Mouse (Mus musculus) lung, adult 2 months (tissue): ENCODE data around the gene Atp8b2. TPM values are rescaled to one million over a fixed set of nuclear protein-coding genes. Genes with fewer than 3 reads are reported as not detected.

Experiments used
- DNase-seq: peaks from one replicate; pipeline ENCODE4 v3.0.0; 2022
- H3K4me1 ChIP-seq: fragments of 200-500 bp; 2 replicates; pipeline ENCODE4 v1.6.1; 2011; ENCODE audit warnings: low read length; ENCODE audit not compliant: control insufficient read depth, insufficient read depth
- H3K4me3 ChIP-seq: fragments of 200-500 bp; replicated peaks from 2 replicates; pipeline ENCODE3; 2011; ENCODE audit warnings: low read depth, mild to moderate bottlenecking, control low read depth, low read length; ENCODE audit errors: extremely low read depth
- CTCF ChIP-seq: fragments of 200-500 bp; IDR thresholded peaks from 2 replicates; pipeline ENCODE4 v1.5.1; 2011; ENCODE audit warnings: mild to moderate bottlenecking, low read length, control low read depth; ENCODE audit not compliant: insufficient read depth
- POLR2A ChIP-seq: fragments of 200-500 bp; IDR thresholded peaks from 2 replicates; pipeline ENCODE4 v1.6.1; 2011; ENCODE audit warnings: low read depth, mild to moderate bottlenecking, control low read depth, low read length, borderline replicate concordance; ENCODE audit errors: extremely low read depth
- WGBS: fragments of 180-500 bp; shearing (Covaris S2); methylation state at CpG from one replicate; pipeline ENCODE4 v1.1.7; 2018; 5-methylcytosine and 5-hydroxymethylcytosine counted together
- polyA plus RNA-seq: library from polyadenylated mRNA; depleted of rRNA; stranded (reverse); fragments of >200 nt; gene quantifications from 2 replicates; pipeline ENCODE4 v1.2.3, GENCODE M21; 2012

The Atp8b2 gene
- polyA plus RNA-seq, 1 experiment, result 52.7 TPM

DNA sequence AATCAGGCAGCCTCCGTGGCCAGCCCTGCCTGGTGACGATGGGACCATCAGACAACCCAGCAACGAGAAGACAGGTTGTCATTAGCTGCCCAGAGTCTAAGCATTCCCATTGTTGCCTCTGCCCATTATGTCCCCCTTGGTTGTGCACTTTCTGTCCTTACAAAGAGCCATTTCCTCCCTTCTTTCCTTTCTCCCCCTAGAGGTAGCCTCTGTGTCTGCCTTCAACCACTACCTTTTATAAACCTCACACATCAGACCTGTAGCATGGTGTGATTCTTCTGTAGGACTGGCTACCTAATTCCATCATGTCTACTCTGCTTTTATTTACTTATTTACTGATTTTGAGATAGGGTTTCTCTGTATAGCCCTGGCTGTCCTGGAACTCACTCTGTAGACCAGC is 23.9 kb upstream of the Atp8b2 start:
- TF ChIP-seq CTCF (no peak), POLR2A (no peak)
- DNase-seq, result no peak
- Histone ChIP-seq H3K4me1 (no peaks in the 10 kb centered on the region), H3K4me3 (no peak overlapping the region)
- WGBS, result 33% methylated on average over 3 of the region's 3 CpGs

DNA sequence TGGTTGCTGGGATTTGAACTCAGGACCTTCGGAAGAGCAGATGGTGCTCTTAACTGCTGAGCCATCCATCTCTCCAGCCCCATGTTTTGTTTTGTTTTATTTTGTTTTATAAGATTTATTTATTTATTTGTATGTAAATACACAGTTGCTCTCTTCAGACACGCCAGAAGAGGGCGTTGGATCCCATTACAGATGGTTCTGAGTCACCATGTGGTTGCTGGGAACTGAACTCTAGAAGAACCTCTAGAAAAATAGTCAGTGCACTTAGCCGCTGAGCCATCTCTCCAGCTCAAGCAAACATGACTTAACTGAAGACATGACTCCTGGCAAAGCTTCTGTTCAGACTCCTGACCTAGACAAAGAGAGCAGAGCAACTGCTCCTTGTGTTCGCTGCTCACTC is 19.1 kb upstream of the Atp8b2 start:
- 76% methylated on average over 5 of the region's 5 CpGs for WGBS
- DNase-seq, result no peak
- no peak overlapping the region for H3K4me3 ChIP-seq
- no peaks in the 10 kb centered on the region for H3K4me1 ChIP-seq
- TF ChIP-seq CTCF, result no peak
- TF ChIP-seq POLR2A, result no peak

DNA sequence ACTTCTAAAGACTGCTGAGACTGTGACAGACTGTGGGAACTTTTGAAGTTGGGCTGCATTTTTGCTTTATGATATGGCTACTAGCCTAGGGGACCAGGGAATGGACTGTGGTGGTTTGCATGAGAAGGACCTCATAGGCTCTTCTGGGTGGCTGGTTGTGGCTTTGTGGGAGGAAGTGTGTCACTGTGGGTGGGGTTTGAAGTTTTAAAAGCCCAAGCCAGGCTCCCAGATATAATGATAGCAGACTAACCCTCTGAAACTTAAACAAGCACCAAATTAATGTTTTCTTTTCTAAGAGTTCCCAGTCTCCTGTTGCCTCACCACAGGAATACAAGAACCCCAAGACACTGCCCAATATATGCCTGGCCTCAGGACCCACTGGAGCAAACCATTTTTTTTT is 13.6 kb upstream of the Atp8b2 start:
- no peak overlapping the region for H3K4me3 ChIP-seq
- no peak for DNase-seq
- TF ChIP-seq CTCF (no peak), POLR2A (no peak)
- no peaks in the 10 kb centered on the region for H3K4me1 ChIP-seq

DNA sequence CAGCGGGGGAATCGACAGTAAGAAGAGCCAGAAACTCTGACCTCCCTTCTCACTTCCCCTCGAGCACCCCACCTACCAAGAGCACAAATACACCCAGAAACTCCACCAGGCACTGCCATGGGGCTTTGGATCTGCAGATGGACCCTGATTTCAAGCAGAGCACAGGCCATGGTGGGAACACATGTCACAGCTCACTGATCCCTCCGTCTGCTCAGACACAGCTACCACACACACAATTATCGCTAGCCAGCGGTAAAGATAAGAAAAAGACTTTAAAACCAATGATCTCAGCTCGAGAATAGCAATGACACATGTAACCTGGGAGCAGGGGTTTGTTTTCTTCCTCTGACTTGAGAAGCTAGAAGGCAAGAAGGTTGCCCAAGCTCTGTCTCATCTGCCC is 5.2 kb upstream of the Atp8b2 start:
- TF ChIP-seq CTCF (no peak), POLR2A (no peak)
- no peak for DNase-seq
- 53% methylated on average over 7 of the region's 7 CpGs for WGBS
- no peaks in the 10 kb centered on the region; the same call in 1 of the 2 replicates for H3K4me1 ChIP-seq
- no peak overlapping the region for H3K4me3 ChIP-seq

DNA sequence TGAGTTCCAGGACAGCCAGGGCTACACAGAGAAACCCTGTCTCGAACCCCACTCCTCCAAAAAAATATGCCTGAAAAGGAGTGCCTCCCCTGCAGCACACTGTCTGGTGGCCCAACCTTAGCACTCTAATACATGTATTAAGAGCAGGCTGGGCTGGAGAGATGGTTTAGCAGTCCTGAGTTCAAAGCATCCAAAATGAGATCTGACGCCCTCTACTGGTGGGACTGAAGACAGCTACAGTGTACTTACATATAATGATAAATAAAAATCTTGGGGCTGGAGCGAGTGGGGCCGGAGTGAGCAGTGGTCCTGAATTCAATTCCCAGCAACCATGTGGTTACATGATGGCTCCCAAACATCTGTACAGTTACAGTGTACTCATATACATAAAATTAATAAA is 3.6 kb upstream of the Atp8b2 start:
- no peak for DNase-seq
- Histone ChIP-seq H3K4me3 (no peak overlapping the region), H3K4me1 (peaks cover 3% of the 10 kb centered on the region; the same call in 1 of the 2 replicates)
- no peak for TF ChIP-seq POLR2A
- peak; percentile 26; the same call in 1 of the 2 replicates for TF ChIP-seq CTCF
- WGBS, result 73% methylated on average over 4 of the region's 4 CpGs

DNA sequence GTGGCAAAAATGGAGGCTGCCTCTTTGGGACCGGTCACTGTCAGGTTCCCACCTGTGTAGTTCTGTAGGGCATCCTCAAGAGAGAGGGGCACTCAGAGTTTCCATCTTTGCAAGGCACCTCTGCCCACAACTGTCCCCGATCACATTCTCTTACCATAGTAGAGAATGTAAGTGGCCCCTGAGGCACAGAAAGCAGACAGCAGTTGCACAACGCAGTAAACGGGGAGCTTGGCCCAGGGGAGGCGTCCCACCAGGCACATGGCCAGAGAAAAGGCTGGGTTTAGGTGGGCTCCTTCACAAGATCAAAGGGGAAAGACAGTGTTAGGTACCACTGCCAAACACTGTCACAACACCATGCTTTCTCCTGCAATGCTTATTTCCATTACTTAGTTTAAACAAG is 2.7 kb upstream of the Atp8b2 start:
- TF ChIP-seq CTCF (no peak), POLR2A (no peak)
- 85% methylated on average over 5 of the region's 5 CpGs for WGBS
- H3K4me1 ChIP-seq, result peaks cover 12% of the 10 kb centered on the region; the same call in 1 of the 2 replicates
- H3K4me3 ChIP-seq, result no peak overlapping the region
- DNase-seq, result no peak

DNA sequence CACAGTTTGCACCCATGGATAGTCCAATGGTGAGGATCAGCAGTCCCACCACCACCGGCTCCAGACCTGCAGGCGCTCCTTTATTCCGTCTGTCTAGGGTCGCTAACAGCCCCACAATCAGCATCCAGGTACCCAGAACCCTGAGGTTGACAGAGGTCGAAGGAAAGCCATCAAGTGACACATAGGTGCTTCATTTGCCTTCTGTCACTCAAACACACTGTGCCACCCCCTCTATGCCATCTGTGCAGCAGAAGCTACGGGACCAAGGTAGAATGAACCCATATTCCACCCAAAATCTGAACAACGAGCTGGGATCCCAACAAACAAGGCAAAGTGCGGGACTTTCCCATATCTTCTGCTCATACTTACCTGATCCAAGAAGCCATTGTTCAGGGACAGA is 2.2 kb upstream of the Atp8b2 start:
- no peak for TF ChIP-seq POLR2A
- no peak for TF ChIP-seq CTCF
- 98% methylated on average over 8 of the region's 8 CpGs for WGBS

DNA sequence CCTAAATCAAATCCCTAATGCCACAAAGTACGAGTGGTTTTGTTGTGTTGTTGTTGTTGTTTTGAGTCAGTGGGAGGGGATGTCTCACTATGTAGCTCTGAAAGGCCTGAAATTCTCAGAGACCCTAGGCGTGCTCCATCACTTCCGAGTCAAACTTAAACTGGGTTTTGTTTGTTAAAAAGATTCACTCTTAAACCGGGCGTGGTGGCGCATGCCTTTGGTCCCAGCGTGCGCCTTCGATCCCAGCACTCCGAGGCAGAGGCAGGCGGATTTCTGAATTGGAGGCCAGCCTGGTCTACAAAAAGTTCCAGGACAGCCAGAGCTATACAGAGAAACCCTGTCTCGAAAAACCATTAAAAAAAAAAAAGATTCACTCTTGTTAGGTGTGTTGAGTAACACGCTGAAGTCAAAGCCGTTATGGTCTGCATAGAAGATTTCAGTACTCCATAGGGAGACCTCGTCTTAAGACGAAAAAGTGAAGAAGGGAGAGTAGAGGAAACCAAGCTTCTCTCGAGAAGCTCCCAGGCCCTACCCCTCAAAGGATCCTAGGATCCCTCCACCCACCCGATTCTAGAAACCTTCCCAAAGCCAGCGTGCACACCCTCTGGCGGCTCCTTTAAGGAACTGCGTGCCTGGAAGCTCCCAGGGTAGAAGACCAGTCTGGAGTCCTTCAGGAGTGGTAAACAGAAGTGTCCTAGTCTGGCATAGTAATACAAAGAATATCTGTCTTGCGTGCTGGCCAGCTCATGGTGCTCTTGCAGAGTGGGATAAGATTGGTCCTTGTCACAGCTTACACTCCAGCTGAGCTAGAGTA is 825 bp upstream of the Atp8b2 start:
- WGBS, result 13% methylated on average over 22 of the region's 22 CpGs
- DNase-seq, result peak; percentile 59
- Histone ChIP-seq H3K4me1 (peaks cover 12% of the 10 kb centered on the region; the same call in 1 of the 2 replicates), H3K4me3 (peak overlapping the region; percentile 95)
- 0 out of 2 replicates have a peak, but pooled peaks have one; percentile 19 for TF ChIP-seq POLR2A
- peak; percentile 76 for TF ChIP-seq CTCF

More for the DNA sequence above, 2.2 kb upstream of the Atp8b2 start:
- Histone ChIP-seq H3K4me1 (peaks cover 12% of the 10 kb centered on the region; the same call in 1 of the 2 replicates), H3K4me3 (no peak overlapping the region)
- no peak for DNase-seq

DNA sequence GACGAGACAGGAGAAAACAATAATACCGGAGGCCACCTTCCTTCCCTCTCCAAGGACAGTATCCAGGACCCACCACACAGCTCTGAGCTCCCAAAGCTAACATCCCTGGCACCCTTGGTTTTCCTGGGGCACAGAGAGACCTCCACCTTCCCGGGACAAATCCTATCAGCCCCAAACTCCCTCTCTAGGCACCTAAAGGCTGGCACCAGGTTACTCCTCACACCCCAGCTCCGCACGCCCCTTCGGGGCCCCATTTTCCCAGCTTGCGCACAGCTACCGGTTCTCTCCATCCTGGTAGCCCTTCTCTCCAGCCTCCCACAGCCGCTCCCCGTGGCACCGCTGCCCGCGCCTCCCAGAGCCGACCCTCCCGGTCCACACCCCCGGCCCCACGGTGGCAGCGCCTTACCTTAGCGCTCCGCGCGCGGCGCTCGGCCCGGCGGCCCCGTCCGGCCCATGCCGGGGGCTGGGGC is 522 bp downstream of the Atp8b2 start:
- DNase-seq, result peak; percentile 48
- TF ChIP-seq POLR2A, result no peak
- no peak for TF ChIP-seq CTCF
- H3K4me1 ChIP-seq, result peaks cover 12% of the 10 kb centered on the region; the same call in 1 of the 2 replicates
- peak overlapping the region; percentile 95 for H3K4me3 ChIP-seq
- WGBS, result 3% methylated on average over 29 of the region's 30 CpGs
